9 mouse cellular contexts compared by ENCODE assay signal in genomic region chrX:51171413-51171812, GRCm38 (mm10). TPM values are rescaled to one million over a fixed set of nuclear protein-coding genes. Genes with fewer than 3 reads are reported as not detected.
DNase-seq lines count a peak whose midpoint lies in the region; ATAC-seq and TF ChIP-seq lines count a peak whose summit lies in the region.
"Had no signal": no experiment of that assay in that cellular context is flagged by ENCODE, and none has a peak within 500 bp of the region (broad histone marks: within the 10 kb centered on the region; RNA-seq: fewer than 3 reads in every experiment).

No protein-coding gene starts in this region.

- H3K4me3 ChIP-seq in cerebellum, adult 2 months (replicated peaks; ENCODE audit: insufficient read depth, low read depth, low read length) = no peak overlapping the region
- H3K4me3 ChIP-seq: limb, embryonic 13.5 days had no signal

- 70% methylated on average over 6 of the region's 6 CpGs for WGBS in cerebellum, adult 2 months

- peak; percentile 66 for ATAC-seq in megakaryocyte progenitor cell, adult 5-6 weeks (replicated peaks; ENCODE audit: poor library complexity)

- intact Hi-C loops in left cerebral cortex, postnatal 4 days (cut with DNase I) = no loop called here
- intact Hi-C loops in left cerebral cortex, postnatal 14 days (cut with DNase I) = no loop called here

- peak; percentile 13 to 24 for DNase-seq in cerebellum, postnatal 10 days
- DNase-seq in cerebellum, adult 2 months = no peak
- DNase-seq in left cerebral cortex, postnatal 4 days = peak; percentile 1
- no peak for DNase-seq in left cerebral cortex, postnatal 14 days (ENCODE audit: low spot score in 2 of 2)
- peak; percentile 4 for DNase-seq in c-Kit-positive CD71-negative TER-119-negative erythroid progenitor cells, embryonic 14.5 days (ENCODE audit: low read depth)
- DNase-seq in layer of hippocampus, postnatal 10 days (ENCODE audit: low spot score in 2 of 2) = no peak
- DNase-seq in spleen, adult 12 weeks (ENCODE audit: low spot score) = no peak

- no peak overlapping the region for H3K27ac ChIP-seq in cerebellum, adult 2 months (ENCODE audit: insufficient read depth, low read length)
- H3K27ac ChIP-seq: limb, embryonic 13.5 days had no signal

- H3K27me3 ChIP-seq in cerebellum, adult 2 months (ENCODE audit: control insufficient read depth, insufficient read depth, low read length) = no peaks in the 10 kb centered on the region
- H3K27me3 ChIP-seq: limb, embryonic 13.5 days had no signal

- no peak for TF ChIP-seq POLR2A in cerebellum, adult 2 months (IDR thresholded peaks at IDR 0.05; ENCODE audit: borderline replicate concordance, insufficient read depth, low read length)

- no peaks in the 10 kb centered on the region for H3K4me1 ChIP-seq in cerebellum, adult 2 months (ENCODE audit: control insufficient read depth, insufficient read depth, low read length)

- TF ChIP-seq CTCF in cerebellum, adult 2 months (IDR thresholded peaks at IDR 0.05; ENCODE audit: borderline replicate concordance, insufficient read depth, low read depth, low read length) = no peak

RNA-seq across cellular contexts. Expression of gene Mbnl3, which starts 34.9 kb away (rescaled TPM):
- 0.08 and 0.10 TPM in 2 replicates for polyA plus RNA-seq in cerebellum, adult 2 months (2012; rRNA removed)
- total RNA-seq in left cerebral cortex, postnatal 4 days (2021) = under 1 TPM; 0.44 to 0.48 TPM
- total RNA-seq in left cerebral cortex, postnatal 14 days (2021) = under 1 TPM; 0.49 to 0.68 TPM
- total RNA-seq in megakaryocyte progenitor cell, adult 5-6 weeks (2015) = 70.7 and 72.4 TPM in 2 replicates
- total RNA-seq in megakaryocyte progenitor cell, adult 5-6 weeks (2017) = 39.7 and 49.0 TPM in 2 replicates
- total RNA-seq in layer of hippocampus, postnatal 10 days (2021) = under 1 TPM; 0.16 to 0.25 TPM

Comparison
In these comparisons a context has a peak if more than half of its experiments do, and no peak if none do; other contexts are left out.
1. DNase-seq: peak in cerebellum, postnatal 10 days (2 of 2), left cerebral cortex, postnatal 4 days (single experiment) and c-Kit-positive CD71-negative TER-119-negative erythroid progenitor cells, embryonic 14.5 days (single experiment); none in cerebellum, adult 2 months (0 of 2), left cerebral cortex, postnatal 14 days (0 of 2), layer of hippocampus, postnatal 10 days (0 of 2) and spleen, adult 12 weeks (single experiment).
2. RNA of gene Mbnl3, which starts 34.9 kb away (total RNA-seq): 39.7 to 72.4 TPM in megakaryocyte progenitor cell, adult 5-6 weeks; 0.49 to 0.68 TPM in left cerebral cortex, postnatal 14 days, 0.44 to 0.48 TPM in left cerebral cortex, postnatal 4 days and 0.16 to 0.25 TPM in layer of hippocampus, postnatal 10 days; every median in the first group is over 10 times any median in the second.